Mouse (Mus musculus) layer of hippocampus, adult 8-10 months (tissue): Measurements from ENCODE around the gene 3100002H09Rik. TPM values are rescaled to one million over a fixed set of nuclear protein-coding genes. Genes with fewer than 3 reads are reported as not detected.

Experiments used
- DNase-seq, 2 experiments: peaks; one replicate each; pipeline ENCODE4 v3.0.0; 2022; ENCODE audit warnings: low spot score in 2 of 2
- total RNA-seq, 4 experiments: library from RNA; stranded (reverse); gene quantifications; 2 replicates each; pipeline ENCODE4 v1.2.4; 2022

The 3100002H09Rik gene
- total RNA-seq, 4 experiments from 2014 or later = 0.80 to 2.4 (median 1.1) TPM

DNA sequence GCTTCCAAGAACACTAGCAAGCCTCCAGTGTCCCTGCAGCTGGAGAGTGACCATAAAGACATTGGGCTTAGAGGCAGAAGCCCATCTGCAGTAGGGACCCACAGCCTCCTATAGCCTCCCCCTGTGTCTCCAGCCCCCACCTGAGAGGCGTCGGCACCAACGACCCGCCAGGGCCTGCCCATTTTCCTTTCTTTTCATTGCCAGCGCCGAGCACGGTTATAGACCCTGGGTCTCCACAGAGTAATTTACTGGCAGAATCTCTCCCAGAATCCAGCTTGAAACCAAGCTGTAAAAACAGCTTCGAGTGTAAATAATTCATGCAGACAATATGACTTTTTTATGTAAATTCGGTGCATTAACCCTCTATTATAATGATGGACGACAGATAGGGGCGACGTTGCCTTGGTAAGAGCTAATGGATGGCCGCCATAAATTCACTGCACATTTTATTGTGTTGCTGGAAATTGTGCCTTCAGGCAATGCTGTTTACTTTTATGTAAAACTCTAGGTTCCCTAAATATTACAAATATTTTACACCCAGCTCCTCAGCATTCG, 4.9 kb upstream of the 3100002H09Rik start:
- DNase-seq = no peak

DNA sequence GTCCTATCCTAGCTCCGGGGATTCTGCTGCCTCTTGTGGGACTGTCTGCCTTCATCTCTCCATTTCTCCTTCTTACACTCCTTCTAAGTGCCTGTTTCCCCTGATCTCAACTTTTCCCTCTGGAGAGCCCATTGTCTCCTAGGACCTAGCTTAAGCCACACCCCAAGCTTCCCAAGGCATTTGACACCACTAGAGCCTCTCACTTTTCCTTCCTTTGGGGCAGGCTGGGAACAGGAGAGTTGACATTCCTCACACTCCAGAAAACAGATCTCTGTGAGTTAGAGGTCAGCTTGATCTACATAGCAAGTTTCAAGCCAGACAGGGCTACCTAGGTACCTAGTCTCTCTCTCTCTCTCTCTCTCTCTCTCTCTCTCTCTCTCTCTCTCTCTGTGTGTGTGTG, 3.6 kb upstream of the 3100002H09Rik start:
- no peak for DNase-seq

DNA sequence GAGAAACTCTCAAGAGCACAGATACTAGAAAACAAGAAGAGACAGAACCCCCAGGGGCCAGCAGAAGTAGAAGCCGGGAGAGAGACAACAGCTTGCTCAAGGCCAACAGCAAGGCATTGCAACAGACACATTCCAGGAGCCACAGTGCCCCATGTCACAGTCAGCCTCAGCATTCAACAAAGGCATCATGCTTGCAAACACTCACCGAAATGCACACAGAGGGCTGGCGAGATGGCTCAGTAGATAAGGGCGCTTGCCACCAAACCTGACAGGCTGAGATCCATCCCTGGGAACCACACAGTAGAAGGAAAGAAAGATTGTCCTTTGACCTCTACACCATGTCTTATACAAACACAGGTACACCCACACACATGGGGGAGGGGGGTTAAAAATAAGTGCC, 1.2 kb upstream of the 3100002H09Rik start:
- DNase-seq = no peak

DNA sequence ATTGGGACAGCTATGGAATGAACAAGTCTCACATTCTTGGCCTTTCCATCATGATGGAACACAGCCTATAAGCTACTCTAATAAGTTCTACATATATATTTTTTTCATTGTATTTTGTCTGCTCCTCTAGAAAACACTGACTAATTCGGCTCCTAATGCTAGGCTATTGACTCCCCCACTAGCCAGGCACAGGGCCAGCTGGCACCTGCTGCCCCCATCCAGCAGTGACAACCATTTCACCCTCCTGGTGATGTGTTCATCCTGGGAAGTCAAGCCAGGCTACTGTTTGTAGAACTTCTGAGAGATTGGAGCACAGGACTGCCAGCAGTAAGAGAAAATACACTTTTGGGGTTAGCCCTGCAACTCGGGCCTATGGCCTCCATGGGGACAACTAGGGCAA, 537 bp downstream of the 3100002H09Rik start:
- DNase-seq = no peak

DNA sequence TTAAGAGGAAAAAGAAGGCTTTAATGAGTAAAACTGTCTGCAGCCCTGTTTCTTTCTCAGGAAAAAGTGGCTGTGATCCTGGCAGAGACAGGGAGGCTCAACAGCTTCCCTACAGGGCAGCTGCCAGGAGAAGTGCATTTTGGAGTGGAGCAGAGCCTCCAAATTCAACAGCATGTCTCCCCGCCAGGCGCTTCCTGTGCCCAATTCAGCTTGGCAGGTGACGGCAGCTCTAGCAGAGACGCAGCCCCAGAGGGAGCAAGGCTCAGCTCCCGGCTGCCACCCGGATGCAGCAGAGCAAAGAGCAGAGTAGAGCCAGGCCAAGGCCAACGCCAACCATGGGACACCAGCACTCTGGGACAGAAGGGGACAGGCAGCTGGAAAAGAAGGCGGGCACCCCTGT, 3.4 kb downstream of the 3100002H09Rik start:
- peak in 1 of 2 experiments; percentile 46 for DNase-seq

DNA sequence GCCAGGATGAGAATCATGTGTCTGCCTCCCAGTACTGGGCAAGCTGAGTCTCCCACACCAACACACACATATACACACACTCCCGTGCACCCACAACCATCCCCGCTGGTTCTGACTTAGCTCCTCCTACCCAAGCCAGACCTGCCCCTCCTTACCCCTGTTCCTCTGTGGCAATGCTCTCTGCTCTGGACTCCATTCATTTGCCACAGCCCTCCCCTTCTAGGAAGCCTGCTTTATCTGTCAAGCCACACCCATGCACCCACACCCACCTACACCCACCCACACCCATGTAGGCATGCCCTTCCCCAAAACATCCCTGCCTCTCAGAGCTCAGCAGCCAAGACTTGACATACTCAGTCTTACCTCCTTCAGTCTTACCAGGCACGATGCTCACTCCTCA, 4.4 kb downstream of the 3100002H09Rik start:
- DNase-seq = no peak

DNA sequence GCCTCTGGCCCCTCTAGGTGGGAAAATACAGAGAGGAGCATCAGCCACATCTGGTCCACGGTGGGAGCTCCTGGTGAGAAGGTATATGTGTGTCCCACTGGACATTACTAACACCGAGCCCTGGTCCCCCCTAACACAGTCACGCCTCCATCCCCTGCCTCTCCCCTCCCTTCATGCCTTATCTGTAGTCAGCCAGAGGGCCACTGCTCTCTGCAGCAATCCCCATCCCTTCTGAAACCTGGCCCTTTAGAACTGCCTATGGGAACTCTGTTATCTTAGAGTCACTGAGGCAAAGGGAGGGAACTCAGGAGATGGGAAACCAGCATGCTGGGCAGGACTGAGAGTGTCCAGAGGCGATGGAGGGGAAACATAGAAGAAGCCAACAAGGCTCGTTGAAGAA, 5.3 kb downstream of the 3100002H09Rik start:
- no peak for DNase-seq

DNA sequence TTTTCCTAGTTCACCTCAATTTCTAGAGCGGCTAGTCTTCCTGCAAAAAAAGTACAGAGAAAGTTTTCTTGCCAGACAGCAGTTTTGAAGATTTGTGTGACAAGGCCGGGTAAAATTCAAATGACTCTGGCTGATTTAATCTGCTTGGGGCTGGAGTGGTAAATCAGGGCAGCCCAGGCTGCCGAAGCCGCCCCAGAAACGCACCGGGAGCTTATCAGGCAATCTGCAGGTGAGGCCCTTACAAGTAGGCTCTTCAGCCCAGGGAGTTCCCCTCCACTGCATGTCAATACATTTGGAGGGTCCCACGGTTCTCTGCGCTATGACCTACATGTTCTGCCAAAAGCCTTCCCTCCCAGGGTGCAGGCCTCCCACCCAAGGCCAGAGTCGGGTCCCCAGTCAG, 6.9 kb downstream of the 3100002H09Rik start:
- DNase-seq = no peak

DNA sequence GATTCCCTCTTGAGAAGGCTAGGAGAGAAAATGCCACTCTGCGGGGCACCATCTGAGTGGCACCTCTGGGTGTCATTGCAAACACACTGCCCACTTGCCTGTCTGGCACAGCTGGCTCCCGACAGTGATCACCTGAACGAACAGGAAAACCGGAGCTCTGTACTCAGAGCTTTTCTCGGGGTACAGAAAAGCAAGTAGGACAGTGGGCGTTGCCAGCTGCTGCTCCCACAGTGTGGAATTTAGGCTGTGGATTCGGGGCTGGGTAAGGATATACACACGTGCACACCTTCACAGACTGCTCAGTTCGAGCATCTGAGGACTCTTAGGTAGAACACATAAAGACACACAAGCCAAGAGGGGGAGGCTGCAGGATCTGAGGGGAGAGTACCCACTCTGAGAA, 14.7 kb downstream of the 3100002H09Rik start:
- peak in 1 of 2 experiments; percentile 37 for DNase-seq

DNA sequence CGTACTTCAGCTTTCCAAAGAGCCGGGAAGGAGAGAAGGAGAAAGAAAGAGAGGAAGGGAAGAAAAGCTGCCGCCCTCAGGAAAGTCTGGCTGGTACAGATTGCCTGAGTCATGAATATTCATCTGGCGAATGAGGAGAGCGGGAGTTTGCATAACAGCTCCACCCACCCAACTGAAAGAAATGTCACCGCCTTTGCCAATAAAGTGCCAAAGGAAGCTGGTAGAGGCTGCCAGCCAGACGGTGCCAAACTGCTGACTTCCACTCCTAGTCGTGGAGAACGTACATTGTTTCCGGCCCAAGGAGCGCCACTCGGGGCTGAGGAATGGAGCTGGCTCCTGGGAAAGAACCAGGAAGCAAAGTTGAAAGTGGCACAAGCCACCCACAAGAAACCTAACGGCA, 15.7 kb downstream of the 3100002H09Rik start:
- peak; percentile 89 for DNase-seq

DNA sequence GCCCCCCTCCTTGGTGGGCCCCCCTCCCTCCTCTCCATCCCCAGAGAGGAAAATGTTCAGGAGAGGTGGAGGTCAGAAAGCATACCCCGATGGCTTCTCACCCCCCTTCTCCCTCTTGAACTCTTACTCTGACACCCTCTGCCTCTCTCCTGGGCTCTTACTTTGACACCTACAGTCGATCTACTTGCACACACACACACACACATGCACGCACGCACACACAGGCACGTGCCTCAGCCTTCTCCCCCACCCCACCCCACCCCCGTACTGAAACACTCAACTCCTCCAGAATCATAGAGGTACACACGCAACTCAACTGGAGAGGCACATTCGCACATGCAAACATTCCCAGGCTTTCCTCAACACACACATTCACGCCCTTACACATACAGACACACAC, 16.9 kb downstream of the 3100002H09Rik start:
- DNase-seq = no peak

DNA sequence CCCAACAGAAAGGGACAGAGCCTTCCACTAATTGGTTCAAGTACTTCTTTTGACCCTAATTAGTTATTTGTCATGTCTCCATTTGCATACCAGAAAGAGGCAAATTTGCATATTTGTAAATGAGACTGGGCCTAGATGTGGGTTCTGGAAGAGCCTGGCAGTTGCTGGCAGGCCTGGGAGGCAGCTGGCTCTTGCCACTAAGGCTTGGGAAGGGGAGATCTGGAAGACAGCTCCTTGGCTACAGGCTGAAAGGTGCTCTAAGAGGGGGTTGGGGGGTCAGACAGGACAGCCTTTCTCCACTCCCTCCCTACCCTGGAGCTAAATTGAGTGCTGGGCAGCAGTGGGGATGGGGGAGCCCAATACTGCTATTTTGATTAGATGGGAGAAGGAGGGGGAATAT, 17.4 kb downstream of the 3100002H09Rik start:
- DNase-seq = no peak

DNA sequence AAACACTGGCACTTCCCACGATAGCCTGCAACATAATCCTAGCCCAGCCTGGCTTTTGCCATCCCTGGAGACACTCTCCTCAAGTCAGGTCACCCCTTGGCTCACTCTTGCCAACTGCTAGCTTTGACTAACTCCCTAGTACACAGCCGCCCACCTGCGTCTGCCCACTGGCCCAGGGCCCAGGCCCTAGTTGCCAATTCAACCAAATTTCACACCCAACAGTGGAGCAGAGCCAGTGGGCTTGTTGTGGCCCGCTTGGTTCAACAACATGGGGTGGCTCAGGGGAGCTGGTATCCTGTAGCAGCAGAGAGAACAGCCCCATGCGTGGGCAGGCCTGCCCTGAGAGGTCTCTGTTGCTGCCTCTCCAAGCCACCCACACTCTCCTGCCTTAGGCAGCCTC, 18.4 kb downstream of the 3100002H09Rik start:
- peak; percentile 35 to 37 for DNase-seq

DNA sequence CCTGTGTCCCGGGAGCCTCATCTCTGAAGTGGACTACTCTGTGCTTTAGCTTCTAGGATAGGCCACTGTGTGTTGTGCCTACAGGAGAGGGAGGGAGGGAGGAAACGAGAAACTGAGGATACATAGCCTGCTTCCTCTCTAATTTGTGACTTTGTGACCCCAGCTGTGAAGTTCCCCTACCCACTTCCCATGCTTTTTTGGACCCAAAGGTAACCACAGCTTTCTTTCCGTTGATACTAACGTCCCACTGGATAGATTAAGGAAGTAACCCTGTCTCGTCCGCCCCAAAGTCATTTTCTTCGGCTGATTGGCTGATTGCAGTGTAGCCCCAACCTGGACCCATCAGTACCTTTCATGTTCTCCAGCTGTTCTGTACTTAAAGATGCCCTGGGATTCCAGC, 29.9 kb downstream of the 3100002H09Rik start:
- no peak for DNase-seq

DNA sequence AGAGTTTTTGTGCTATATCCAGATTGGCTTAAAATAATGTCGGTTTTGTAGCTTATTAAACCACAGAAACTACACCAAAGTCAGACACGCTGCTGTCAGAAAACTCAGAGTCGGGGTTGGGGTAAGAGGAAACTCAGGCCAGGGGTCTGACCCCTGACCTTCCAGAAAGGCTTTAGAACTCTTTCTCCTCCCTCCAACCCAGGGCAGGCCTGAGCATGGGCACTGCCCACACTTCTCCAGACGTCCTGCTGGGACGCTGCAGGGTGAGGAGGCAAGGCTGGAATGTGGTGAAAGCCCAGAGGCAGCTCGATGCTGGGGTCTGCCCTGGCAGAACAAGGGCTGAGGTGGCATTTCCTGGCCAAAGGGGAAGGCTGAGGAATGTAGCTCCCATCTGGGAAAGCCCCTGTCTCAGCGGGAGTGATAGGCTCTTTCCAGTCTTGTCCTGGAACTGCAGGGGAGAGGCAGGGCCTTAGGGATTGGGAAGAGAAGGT, 34.6 kb downstream of the 3100002H09Rik start:
- no peak for DNase-seq

DNA sequence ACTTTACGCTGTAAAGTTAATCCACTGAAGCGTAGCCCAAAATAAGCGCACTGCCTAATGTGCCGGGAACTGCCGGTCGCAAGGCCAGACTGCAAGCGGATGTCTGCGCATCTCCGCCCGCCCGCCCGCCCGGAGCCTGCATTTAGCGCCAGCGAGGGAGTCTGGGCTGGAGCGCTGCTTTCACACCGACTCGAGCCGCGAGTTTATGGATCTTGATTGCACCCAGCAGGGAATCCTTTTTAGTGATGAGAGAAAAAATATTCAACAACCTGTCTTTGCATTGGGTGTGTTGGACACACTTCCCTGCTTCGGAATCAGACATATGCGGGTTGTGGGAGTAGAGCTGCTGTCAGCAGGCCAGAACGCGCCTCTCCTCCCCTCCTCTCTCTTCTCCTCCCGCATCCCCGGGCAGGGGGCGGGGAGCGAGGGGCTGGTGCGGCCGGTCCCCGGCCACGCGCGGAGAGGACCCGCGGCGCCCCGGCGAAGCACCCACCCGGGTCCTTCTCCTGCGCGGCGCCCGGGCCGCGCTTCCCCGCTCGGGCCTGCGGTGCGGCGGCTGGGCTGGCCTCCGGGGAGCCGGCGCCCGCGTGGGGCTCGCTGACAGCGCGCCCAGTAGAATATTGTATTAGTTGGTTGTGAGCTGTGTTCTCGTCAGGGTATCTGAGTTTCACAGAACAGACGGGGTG, 35.2 kb downstream of the 3100002H09Rik start:
- peak; percentile 70 to 72 for DNase-seq

DNA sequence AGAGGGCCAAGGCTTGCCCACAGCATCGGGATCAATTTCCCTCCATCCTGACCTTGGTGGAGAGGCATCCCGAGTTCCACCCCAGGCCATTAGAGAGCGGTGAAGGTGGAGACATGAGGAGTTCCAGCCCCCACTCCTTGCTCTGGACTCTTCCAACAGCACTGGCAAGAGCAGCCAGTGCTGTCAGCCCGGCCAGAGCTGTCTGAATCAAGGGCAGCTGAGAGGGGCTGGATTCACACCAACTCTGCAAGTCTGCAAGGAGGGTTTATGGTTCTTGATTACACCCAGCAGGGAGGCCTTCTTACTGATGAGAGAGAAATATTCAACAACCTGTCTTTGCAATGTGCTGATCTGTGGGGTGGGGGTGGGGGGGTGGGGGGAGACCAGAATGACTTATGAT, 37.0 kb downstream of the 3100002H09Rik start:
- DNase-seq = no peak

DNA sequence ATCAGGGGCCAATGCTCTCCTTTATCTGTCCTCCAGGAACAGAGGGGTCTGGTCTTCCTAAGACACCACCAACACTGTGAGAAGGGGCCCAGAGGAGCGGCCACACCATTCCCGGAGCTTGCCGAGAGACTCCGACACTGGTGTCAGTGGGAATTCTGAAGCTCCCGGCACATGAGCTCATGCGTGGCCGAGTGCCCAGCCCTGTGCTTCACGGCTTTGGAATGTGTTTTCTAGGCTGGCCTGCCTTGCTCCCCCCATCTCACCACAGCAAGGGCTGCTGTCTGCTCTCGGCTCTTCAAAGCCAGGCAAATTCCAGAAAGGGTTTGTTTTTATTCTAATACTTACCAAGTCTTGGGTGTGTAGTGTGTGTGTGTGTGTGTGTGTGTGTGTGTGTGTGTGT, 39.6 kb downstream of the 3100002H09Rik start:
- peak in 1 of 2 experiments; percentile 36 for DNase-seq

DNA sequence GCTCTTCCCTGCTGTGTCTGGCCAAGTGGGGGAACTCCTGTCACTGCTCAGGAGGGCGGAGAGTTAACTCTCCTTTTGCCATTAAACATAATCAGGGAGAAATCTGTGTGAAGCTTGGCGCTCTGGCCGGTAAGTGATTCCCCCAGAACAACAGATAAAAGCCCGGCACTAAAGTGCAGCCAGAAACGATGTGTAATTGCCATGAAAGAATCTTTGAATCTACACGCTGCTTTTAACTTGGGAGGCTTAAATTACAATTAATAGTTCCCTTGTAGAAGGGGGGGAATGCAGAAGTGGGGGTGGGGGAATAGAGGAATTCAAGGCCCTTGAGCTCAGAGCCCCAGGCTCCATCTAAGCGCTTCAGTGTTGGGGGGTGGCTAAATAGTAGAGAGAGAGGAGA, 40.9 kb downstream of the 3100002H09Rik start:
- DNase-seq = no peak

DNA sequence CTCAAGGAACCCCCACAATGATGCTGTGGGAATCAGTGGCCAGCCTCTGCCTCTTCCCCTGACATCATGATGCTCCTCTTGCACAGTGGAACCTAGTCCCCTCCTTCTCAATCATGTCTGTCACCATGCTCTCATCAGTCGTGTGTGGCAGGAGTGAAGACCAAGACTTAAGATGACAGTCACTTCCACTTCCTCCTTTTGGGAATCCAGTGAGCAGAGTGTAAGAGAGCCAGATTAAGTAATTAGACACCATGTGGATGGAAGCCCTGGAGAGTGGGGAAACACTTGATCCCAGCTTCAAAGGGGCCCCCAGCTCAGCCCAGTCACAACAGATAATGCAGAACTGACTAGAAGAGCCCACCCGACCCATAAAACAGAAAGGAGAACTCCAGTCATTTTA, 47.2 kb downstream of the 3100002H09Rik start:
- DNase-seq = no peak

DNA sequence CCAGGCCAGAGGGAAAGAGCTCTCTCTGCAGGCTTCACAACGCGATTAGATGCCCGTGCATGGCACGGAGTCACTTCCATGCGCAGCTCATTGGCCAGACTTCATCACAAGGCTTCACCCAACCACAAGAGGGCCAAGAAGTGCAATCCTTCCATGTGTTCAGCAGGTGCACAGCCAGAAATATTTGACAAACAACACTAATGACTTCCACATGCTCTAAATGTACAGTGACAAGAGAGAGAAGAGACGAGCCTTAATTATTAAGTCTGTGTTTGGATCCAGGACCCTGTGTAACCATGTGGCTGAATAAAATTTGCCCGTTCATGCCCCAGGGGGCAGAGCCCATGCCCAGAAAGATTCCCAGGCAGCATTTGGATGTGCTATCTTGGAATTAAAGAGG, 47.9 kb downstream of the 3100002H09Rik start:
- peak in 1 of 2 experiments; percentile 32 for DNase-seq
